Mouse (Mus musculus) midbrain, postnatal 0 days (tissue): ENCODE measurements at regions not wholly inside any gene's neighbourhood (a gene's known extent, or its start where the extent isn't known, plus 50 kb on each side); places are given as distances from the start of the nearest gene placed in this dataset.

Experiments used
- ATAC-seq: fragments of 200-750 bp; cut with Nextera tagmentation; 2 replicates; pipeline ENCODE4 v1.8.0; 2017; ENCODE audit warnings: moderate number of reproducible peaks, mild to moderate bottlenecking, moderate TSS enrichment, moderate library complexity; ENCODE audit not compliant: low FRiP score
- DNase-seq: peaks from one replicate; pipeline ENCODE4 v3.0.0-alpha.2; 2015; ENCODE audit warnings: low spot score
- H3K27ac ChIP-seq: fragments of 300-500 bp; sonication (generic); 2 replicates; pipeline ENCODE4 v1.5.1; 2014; ENCODE audit warnings: low read depth, mild to moderate bottlenecking, low read length, mixed read lengths
- H3K27me3 ChIP-seq: fragments of 300-500 bp; sonication (generic); 2 replicates; pipeline ENCODE4 v1.6.1; 2014; ENCODE audit warnings: low read length, control low read depth, mixed read lengths; ENCODE audit not compliant: insufficient read depth
- H3K36me3 ChIP-seq: fragments of 300-500 bp; sonication (generic); 2 replicates; pipeline ENCODE4 v1.6.1; 2014; ENCODE audit warnings: low read length, control low read depth, mixed read lengths; ENCODE audit not compliant: insufficient read depth
- H3K4me1 ChIP-seq: fragments of 300-500 bp; sonication (generic); 2 replicates; pipeline ENCODE4 v1.6.1; 2014; ENCODE audit warnings: mild to moderate bottlenecking, control low read depth, antibody characterized with exemption, low read length, mixed read lengths; ENCODE audit not compliant: insufficient read depth
- H3K4me2 ChIP-seq: fragments of 300-500 bp; sonication (generic); 2 replicates; pipeline ENCODE4 v1.6.1; 2014; ENCODE audit warnings: low read depth, mild to moderate bottlenecking, low read length, mixed read lengths; ENCODE audit not compliant: poor library complexity, severe bottlenecking
- H3K4me3 ChIP-seq: fragments of 300-500 bp; sonication (generic); 2 replicates; pipeline ENCODE4 v1.5.1; 2014; ENCODE audit warnings: low read depth, mild to moderate bottlenecking, low read length, moderate library complexity
- H3K9ac ChIP-seq: fragments of 300-500 bp; sonication (generic); replicated peaks from 2 replicates; pipeline ENCODE4 v1.6.1; 2014; ENCODE audit warnings: mild to moderate bottlenecking, low read length, moderate library complexity, mixed read lengths; ENCODE audit not compliant: poor library complexity, severe bottlenecking
- H3K9me3 ChIP-seq: fragments of 300-500 bp; sonication (generic); 2 replicates; pipeline ENCODE4 v1.6.1; 2016; ENCODE audit warnings: low read length, control low read depth
- CTCF ChIP-seq: IDR thresholded peaks from 2 replicates; pipeline ENCODE4 v1.5.1; 2016; ENCODE audit warnings: antibody characterized with exemption, mild to moderate bottlenecking
- WGBS: fragments of 180-500 bp; shearing (Covaris S2); extraction: QIAGEN DNeasy Blood & Tissue Kit; methylation state at CpG from one replicate; pipeline ENCODE4 v1.1.7; 2014; 5-methylcytosine and 5-hydroxymethylcytosine counted together

GRCm38 (mm10) chr5:126862078-126862477 lies 379.5 kb upstream of the Tmem132c start:
- Histone ChIP-seq H3K4me3 (no peak overlapping the region), H3K27me3 (no peaks in the 10 kb centered on the region), H3K36me3 (no peaks in the 10 kb centered on the region), H3K9ac (no peak overlapping the region), H3K9me3 (no peaks in the 10 kb centered on the region), H3K4me1 (no peaks in the 10 kb centered on the region), H3K27ac (no peak overlapping the region), H3K4me2 (no peak overlapping the region)
- TF ChIP-seq CTCF, result no peak
- DNase-seq (no peak), ATAC-seq (no peak)
- 94% methylated on average over 1 of the region's 1 CpGs for WGBS

- 88% methylated on average over 1 of the region's 1 CpGs for WGBS
- no peak overlapping the region for H3K4me3 ChIP-seq
These were observed 365.8 kb upstream of the Tmem132c start for GRCm38 (mm10) chr5:126875842-126876241.

GRCm38 (mm10) chr5:126890710-126891109 lies 350.9 kb upstream of the Tmem132c start:
- 71% methylated on average over 1 of the region's 1 CpGs for WGBS
- Histone ChIP-seq H3K4me3 (no peak overlapping the region), H3K9me3 (no peaks in the 10 kb centered on the region), H3K4me2 (no peak overlapping the region), H3K36me3 (no peaks in the 10 kb centered on the region), H3K27ac (no peak overlapping the region), H3K27me3 (no peaks in the 10 kb centered on the region), H3K9ac (no peak overlapping the region), H3K4me1 (no peaks in the 10 kb centered on the region; the same call in 1 of the 2 replicates)
- no peak for ATAC-seq
- TF ChIP-seq CTCF, result no peak
- DNase-seq, result no peak

More at GRCm38 (mm10) chr5:126875842-126876241, 365.8 kb upstream of the Tmem132c start:
- no peak for TF ChIP-seq CTCF
- Histone ChIP-seq H3K4me2 (no peak overlapping the region), H3K4me1 (no peaks in the 10 kb centered on the region), H3K9ac (no peak overlapping the region), H3K27me3 (no peaks in the 10 kb centered on the region), H3K9me3 (no peaks in the 10 kb centered on the region), H3K27ac (no peak overlapping the region), H3K36me3 (no peaks in the 10 kb centered on the region)
- ATAC-seq, result no peak
- DNase-seq, result no peak

GRCm38 (mm10) chr5:126893063-126893462 lies 348.5 kb upstream of the Tmem132c start:
- no peak overlapping the region for H3K27ac ChIP-seq
- TF ChIP-seq CTCF, result peak; percentile 48
- no peak overlapping the region for H3K4me3 ChIP-seq
- DNase-seq (no peak), ATAC-seq (no peak)
- H3K4me1 ChIP-seq, result no peaks in the 10 kb centered on the region; the same call in 1 of the 2 replicates
- no peaks in the 10 kb centered on the region for H3K36me3 ChIP-seq
- H3K4me2 ChIP-seq, result no peak overlapping the region
- no peaks in the 10 kb centered on the region for H3K9me3 ChIP-seq
- WGBS, result 92% methylated on average over 4 of the region's 4 CpGs
- H3K27me3 ChIP-seq, result no peaks in the 10 kb centered on the region
- H3K9ac ChIP-seq, result no peak overlapping the region

- Histone ChIP-seq H3K27me3 (no peaks in the 10 kb centered on the region), H3K4me3 (no peak overlapping the region), H3K9ac (no peak overlapping the region), H3K4me1 (no peaks in the 10 kb centered on the region), H3K4me2 (no peak overlapping the region), H3K27ac (no peak overlapping the region), H3K36me3 (no peaks in the 10 kb centered on the region), H3K9me3 (no peaks in the 10 kb centered on the region)
- TF ChIP-seq CTCF, result peak; percentile 34; the same call in 1 of the 2 replicates
- ATAC-seq (no peak), DNase-seq (no peak)
- WGBS, result 83% methylated on average over 2 of the region's 2 CpGs
These were observed 331.5 kb upstream of the Tmem132c start for GRCm38 (mm10) chr5:126910084-126910483.

GRCm38 (mm10) chr5:126917300-126917699 lies 324.3 kb upstream of the Tmem132c start:
- Histone ChIP-seq H3K4me1 (no peaks in the 10 kb centered on the region), H3K36me3 (no peaks in the 10 kb centered on the region), H3K4me3 (no peak overlapping the region), H3K27ac (no peak overlapping the region), H3K9me3 (no peaks in the 10 kb centered on the region), H3K4me2 (no peak overlapping the region), H3K9ac (no peak overlapping the region), H3K27me3 (no peaks in the 10 kb centered on the region)
- 77% methylated on average over 7 of the region's 7 CpGs for WGBS
- ATAC-seq, result no peak
- no peak for DNase-seq
- peak; percentile 43 for TF ChIP-seq CTCF
